Mouse (Mus musculus): ENCODE data around the gene Slc6a20a.
"Not testable (repeated sequence)": the region's sequence is repeated elsewhere in the genome, so short reads cannot be mapped to it uniquely, and the experiment has no call there.

The Slc6a20a gene

GRCm38 (mm10) chr9:123678327-123679105 lies at the start of gene Slc6a20a, which contains the start of gene Ccr9:
Gene Slc6a20a, minus strand, starts transcription at chr9:123678885.
Gene Ccr9, plus strand, starts transcription at chr9:123678439.
- DNase-seq (ENCODE audit: low read depth), result peak; percentile 40

- no peak for DNase-seq (ENCODE audit: low read depth)
These were observed 44.2 kb upstream of the Slc6a20a start for GRCm38 (mm10) chr9:123722737-123723493.

DNA sequence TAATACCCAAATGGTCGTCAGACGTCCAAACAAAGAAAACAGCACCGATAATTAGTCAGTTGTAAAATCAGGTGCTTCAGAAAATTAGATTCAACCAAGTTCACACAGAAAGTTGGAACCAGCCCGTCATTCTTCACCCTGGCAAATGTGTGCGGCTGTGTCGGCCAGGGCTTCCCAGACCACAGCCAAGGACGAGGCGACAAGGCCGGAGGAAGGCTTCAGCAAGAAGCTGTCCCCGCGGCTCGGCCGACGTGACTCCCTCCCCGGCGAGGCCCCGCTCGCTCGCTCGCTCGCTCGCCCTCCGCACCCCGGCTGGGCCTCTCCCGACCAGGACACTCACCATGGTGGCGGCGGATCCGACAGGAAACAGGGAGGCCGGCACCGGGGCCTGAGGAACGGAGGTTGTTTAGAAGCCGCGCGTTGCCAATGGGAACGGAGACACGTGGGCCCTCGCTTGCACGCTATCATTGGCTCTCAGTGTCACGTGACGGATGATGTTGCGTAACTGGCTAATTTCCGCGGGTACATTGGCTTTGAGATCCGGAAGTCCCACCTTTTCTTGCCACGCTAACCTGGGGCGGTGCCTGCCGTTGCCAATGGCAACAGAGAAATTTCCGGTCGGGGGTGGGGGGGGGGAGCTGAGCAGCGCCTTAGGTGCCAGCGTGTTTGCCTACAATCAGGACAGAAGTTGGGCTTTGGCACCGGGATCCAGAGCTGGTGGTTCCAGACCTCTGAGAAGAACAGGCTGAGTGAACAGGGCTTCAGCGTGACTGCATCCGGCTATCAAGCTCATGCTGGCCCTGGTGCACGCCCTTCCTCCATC lies 38.7 kb upstream of the Slc6a20a start, which contains the start of gene Lztfl1:
TSS of gene Lztfl1 (minus strand) at position 512 of the 823 bp plus-strand sequence.
- DNase-seq (ENCODE audit: low read depth), result peak; percentile 98

DNA sequence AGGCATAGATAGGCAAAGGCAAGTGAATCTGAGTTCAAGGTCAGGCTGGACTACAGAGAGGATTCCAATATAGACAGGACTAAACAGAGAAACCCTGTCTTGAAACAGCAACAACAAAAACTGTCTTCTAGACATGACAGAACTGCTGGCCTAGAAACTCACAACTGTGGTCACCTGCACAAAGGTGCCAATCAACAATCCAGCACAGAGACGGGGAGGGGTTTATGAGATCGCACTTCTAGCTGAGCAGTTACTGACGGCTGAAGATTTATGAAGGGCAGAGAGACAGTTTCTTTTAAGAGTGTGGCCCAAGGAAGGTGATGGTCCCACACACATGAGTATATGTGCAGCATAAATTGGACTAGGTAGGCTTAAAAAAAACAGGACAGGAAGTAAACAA lies 37.6 kb upstream of the Slc6a20a start:
- DNase-seq (ENCODE audit: low read depth), result no peak

- no peak for DNase-seq (ENCODE audit: low read depth)
These were observed 34.4 kb upstream of the Slc6a20a start for GRCm38 (mm10) chr9:123713111-123713510.

DNA sequence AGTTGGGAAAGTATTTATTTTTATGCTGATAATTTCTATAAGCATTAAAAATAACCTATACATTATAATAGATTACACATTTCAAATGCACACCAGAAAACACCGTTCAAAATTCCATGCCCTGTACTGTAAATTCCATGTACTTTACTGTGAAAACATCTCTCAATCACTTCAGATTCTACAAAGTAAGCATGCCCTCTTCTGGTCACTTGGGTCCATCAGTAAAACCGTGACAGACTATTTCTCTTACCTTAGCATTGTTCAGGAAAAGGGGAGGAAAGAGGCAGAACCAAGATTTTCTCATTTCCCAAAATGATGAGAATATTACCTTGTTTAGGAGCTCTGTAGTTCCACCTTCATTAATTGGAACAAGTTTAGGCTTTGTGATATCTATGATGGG lies 30.5 kb upstream of the Slc6a20a start:
- DNase-seq (ENCODE audit: low read depth), result no peak

GRCm38 (mm10) chr9:123701822-123702221 lies 23.1 kb upstream of the Slc6a20a start:
- peak; percentile 67 for DNase-seq (ENCODE audit: low read depth)

DNA sequence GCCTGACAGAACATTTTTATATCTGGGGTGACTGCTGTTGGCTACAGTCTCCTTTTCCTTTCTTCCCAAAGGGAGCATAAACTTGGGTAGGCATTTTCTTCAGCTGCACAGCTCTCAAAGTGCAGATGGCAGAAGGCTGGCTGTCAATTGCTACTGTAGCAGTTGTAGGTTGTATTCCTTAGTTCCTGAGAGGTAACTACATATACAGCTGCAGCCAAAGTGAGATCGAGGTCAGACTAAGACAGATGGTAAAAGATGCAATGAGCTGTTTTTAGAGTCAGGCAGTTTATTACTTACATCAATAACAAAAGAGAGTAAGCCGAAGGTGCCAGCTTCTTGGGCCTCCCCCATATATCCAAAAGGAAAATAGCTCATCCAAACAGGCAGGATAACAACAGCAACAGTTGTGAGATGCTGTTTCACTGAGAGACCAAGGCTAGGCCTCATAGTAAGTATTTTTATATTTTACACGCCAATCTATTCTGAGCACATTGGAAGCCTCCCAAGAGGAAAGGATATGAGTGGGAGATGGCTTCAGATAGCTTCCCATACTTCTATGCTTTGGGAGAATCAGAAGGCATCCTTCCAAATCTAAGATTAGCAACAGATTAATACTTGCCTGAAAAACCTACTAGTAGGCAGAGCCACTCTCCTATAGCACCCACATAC lies 17.1 kb upstream of the Slc6a20a start:
- DNase-seq (ENCODE audit: low read depth), result no peak

DNA sequence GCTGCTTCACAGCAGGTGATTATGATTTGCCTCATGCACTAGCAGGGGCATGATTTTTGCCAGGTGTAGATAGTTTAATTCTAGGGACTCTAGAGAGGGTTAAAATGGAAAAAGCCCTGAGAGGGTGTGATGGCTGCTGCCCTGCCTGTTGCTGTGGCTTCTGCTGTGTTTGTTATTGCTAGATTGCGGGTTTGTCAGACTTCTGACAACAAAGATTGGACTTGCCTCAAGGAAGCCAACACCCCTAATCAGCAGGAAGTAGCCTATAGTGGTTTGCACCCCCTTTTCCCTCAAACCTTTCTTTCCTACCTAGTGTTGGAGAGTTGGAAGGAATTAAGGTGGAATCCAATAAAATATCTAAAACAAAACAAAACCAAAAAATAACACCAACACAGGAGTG lies 9.5 kb upstream of the Slc6a20a start:
- no peak for DNase-seq (ENCODE audit: low read depth)

DNA sequence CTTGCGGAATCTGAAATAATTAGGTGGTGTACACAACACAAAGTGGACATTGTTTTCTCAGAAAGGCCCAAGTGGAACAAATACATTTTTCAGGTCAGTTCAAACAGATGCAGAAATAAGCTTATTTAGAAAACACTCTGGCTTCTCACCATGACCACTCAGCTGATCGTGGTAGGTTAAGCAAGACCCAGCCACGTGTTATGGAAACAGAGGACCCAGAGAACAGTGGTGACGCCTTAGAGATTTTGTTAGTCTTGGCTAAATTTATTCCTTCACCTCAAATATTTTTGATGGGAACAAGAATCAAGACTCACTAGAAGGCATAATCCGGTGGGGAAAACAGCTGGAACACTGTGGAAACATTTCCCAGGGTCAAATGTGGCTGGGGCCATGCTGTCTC lies 7.5 kb upstream of the Slc6a20a start:
- no peak for DNase-seq (ENCODE audit: low read depth)

- no peak for DNase-seq (ENCODE audit: low read depth)
These were observed 5.0 kb upstream of the Slc6a20a start for GRCm38 (mm10) chr9:123683704-123684103.

GRCm38 (mm10) chr9:123679198-123679597 lies 513 bp upstream of the Slc6a20a start:
- DNase-seq (ENCODE audit: low read depth), result no peak

DNA sequence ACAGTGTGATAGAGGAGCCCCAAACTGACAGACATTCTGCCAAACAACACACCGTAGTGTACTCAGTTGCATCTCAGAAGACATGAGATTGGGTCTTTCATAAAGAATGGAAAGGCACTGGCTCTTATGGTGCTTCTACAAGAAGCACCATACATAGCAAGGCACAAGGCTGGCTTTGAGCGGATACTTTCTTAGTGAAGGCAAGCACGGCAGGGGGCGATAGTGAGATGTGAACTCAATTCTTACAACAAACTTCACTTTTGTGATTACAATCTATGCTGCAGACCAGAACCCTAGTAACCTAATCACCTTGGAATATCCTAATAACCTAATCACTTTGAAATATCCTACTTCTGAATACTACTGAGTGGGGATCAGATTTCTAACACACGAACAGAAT lies 13.0 kb downstream of the Slc6a20a start:
- peak; percentile 55 for DNase-seq (ENCODE audit: low read depth)

DNA sequence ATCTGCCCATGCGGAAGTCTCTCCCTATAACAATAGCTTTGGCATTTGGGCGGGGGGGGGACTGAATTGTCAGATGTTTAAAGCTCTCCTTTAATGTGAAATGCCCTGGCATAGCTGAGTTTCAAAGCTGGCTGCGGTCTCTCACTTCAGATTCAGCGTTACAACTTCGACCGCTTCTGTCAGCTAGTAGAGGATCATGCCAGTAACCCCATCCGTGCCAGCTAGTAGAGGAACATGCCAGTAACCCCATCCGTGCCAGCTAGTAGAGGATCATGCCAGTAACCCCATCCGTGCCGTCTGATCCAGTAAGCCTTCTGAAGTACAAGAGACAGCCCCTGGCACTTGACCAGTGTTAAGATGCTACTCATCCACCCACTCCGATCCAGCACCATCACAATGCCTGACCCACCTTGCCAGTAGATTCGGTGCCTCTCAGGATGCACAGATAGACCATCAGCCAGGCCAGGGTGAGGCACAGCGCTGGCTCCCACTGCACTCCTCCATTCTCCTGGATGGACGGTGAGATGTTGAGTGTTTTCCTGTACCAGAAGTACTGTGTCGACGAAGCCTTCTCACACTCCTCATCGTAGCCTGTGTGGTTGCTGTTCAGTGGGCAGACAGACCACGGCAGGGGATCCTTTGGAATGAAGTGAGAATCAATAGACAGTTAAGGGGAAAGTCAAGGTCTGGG lies 18.6 kb downstream of the Slc6a20a start:
- not testable (repeated sequence) for DNase-seq (ENCODE audit: low read depth)

GRCm38 (mm10) chr9:123658981-123659380 lies 19.7 kb downstream of the Slc6a20a start:
- DNase-seq (ENCODE audit: low read depth), result no peak

- DNase-seq (ENCODE audit: low read depth), result no peak
These were observed 21.2 kb downstream of the Slc6a20a start for GRCm38 (mm10) chr9:123657457-123657856.

- DNase-seq (ENCODE audit: low read depth), result no peak
These were observed 27.3 kb downstream of the Slc6a20a start for GRCm38 (mm10) chr9:123651369-123651768.

- no peak for DNase-seq (ENCODE audit: low read depth)
These were observed 28.7 kb downstream of the Slc6a20a start for GRCm38 (mm10) chr9:123649785-123650511.

DNA sequence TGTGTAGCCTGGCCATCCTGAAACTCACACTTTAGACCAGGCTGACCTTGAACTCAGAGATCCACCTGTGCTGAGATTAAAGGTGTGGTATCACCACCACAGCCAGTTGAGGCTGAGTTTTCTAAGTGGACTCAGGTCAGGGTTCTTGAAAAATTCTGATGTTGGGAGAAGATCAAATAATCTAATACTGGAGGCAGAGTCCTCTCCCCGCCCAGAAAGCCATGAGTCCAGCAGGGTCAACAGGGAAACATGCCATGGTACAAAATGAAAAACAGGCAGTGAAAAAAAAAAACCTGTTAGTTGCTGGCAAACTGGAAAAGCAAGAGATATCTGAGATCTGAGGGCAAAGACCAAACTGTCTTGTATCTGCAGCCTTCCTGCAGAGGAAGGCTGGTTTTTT lies 38.6 kb downstream of the Slc6a20a start:
- no peak for DNase-seq (ENCODE audit: low read depth)

DNA sequence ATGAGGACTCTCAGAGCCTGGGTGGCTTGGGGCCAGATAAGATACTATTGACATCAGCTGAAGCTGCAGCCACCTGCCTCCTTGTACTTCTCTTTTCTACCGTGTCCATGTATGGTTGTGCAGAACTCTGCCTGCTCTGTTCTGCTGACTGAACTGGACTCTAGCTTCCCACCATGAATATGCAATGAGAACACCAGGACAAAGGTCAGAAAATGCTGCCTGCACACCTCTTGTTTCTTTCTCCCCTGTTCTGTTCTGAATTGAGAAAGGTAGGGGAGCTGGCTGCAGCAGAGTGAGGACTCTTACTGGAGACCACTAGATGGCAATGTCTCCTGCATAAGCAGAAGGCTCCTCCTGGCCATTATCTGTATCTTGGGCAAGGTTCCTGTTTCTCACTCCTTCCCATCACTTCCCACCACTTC lies 40.0 kb downstream of the Slc6a20a start:
- DNase-seq (ENCODE audit: low read depth), result no peak
